Comparison of ENCODE assay signal across 11 mouse cellular contexts in genomic region chr7:30525954-30526353, GRCm38 (mm10). TPM values are rescaled to one million over a fixed set of nuclear protein-coding genes. Genes with fewer than 3 reads are reported as not detected.
DNase-seq lines count a peak whose midpoint lies in the region; ATAC-seq and TF ChIP-seq lines count a peak whose summit lies in the region.
"Had no signal": no experiment of that assay in that cellular context is flagged by ENCODE, and none has a peak within 500 bp of the region (broad histone marks: within the 10 kb centered on the region; RNA-seq: fewer than 3 reads in every experiment).

No protein-coding gene starts in this region.

- H3K36me3 ChIP-seq in forebrain, embryonic 14.5 days (ENCODE audit: control insufficient read depth, insufficient read depth, low read length) = peaks cover 90% of the 10 kb centered on the region
- peaks cover 81% of the 10 kb centered on the region for H3K36me3 ChIP-seq in forebrain, postnatal 0 days (ENCODE audit: insufficient read depth)
- peaks cover 82% of the 10 kb centered on the region for H3K36me3 ChIP-seq in neural tube, embryonic 15.5 days
- peaks cover 68% of the 10 kb centered on the region for H3K36me3 ChIP-seq in limb, embryonic 15.5 days
- H3K36me3 ChIP-seq in stomach, embryonic 16.5 days (ENCODE audit: control insufficient read depth, insufficient read depth, low read length) = peaks cover 11% of the 10 kb centered on the region; the same call in 1 of the 2 replicates

- TF ChIP-seq CTCF in forebrain, postnatal 0 days (IDR thresholded peaks at IDR 0.05; ENCODE audit: low read depth) = no peak

- no peaks in the 10 kb centered on the region for H3K27me3 ChIP-seq in forebrain, embryonic 14.5 days (replicated peaks; ENCODE audit: control insufficient read depth, insufficient read depth, low read length)
- no peaks in the 10 kb centered on the region for H3K27me3 ChIP-seq in forebrain, postnatal 0 days (ENCODE audit: insufficient read depth, low read length)
- no peaks in the 10 kb centered on the region for H3K27me3 ChIP-seq in neural tube, embryonic 15.5 days (replicated peaks)
- no peaks in the 10 kb centered on the region for H3K27me3 ChIP-seq in limb, embryonic 15.5 days
- no peaks in the 10 kb centered on the region for H3K27me3 ChIP-seq in stomach, embryonic 16.5 days (ENCODE audit: control insufficient read depth, insufficient read depth, low read length)

- 34% methylated on average over 10 of the region's 10 CpGs for WGBS in forebrain, embryonic 14.5 days
- 42% methylated on average over 10 of the region's 10 CpGs for WGBS in forebrain, postnatal 0 days
- WGBS in neural tube, embryonic 15.5 days = 37% methylated on average over 10 of the region's 10 CpGs
- 24% methylated on average over 10 of the region's 10 CpGs for WGBS in limb, embryonic 15.5 days
- WGBS in stomach, embryonic 16.5 days = 27% methylated on average over 10 of the region's 10 CpGs

- ATAC-seq in forebrain, embryonic 14.5 days = no peak
- no peak for ATAC-seq in forebrain, postnatal 0 days
- ATAC-seq in neural tube, embryonic 15.5 days (ENCODE audit: low FRiP score) = no peak
- no peak for ATAC-seq in limb, embryonic 15.5 days (ENCODE audit: insufficient number of reproducible peaks, low FRiP score, low TSS enrichment, low read depth)
- peak; percentile 24; the same call in 1 of the 2 replicates for ATAC-seq in stomach, embryonic 16.5 days (ENCODE audit: insufficient read depth, low FRiP score)

- no peaks in the 10 kb centered on the region for H3K9me3 ChIP-seq in forebrain, embryonic 14.5 days (replicated peaks; ENCODE audit: control insufficient read depth, low read length)
- no peaks in the 10 kb centered on the region for H3K9me3 ChIP-seq in forebrain, postnatal 0 days (ENCODE audit: low read length)
- H3K9me3 ChIP-seq in neural tube, embryonic 15.5 days (replicated peaks) = no peaks in the 10 kb centered on the region
- no peaks in the 10 kb centered on the region for H3K9me3 ChIP-seq in limb, embryonic 15.5 days
- no peaks in the 10 kb centered on the region for H3K9me3 ChIP-seq in stomach, embryonic 16.5 days (replicated peaks; ENCODE audit: control insufficient read depth, low read length)

- no peak for DNase-seq in forebrain, embryonic 14.5 days (ENCODE audit: low spot score)
- DNase-seq in forebrain, postnatal 0 days = no peak
- DNase-seq in neural tube, embryonic 10.5 days (ENCODE audit: extremely low spot score, low spot score) = peak; percentile 23
- DNase-seq in cerebellum, adult 11-12 months = no peak
- no peak for DNase-seq in natural killer cell, adult 2 months (ENCODE audit: low spot score in 2 of 2)
- DNase-seq: thymus, adult 2 months had no signal

- H3K27ac ChIP-seq in forebrain, embryonic 14.5 days (ENCODE audit: low read depth, low read length) = 0 out of 2 replicates have a peak overlapping the region, but pooled peaks have one; percentile 0
- no peak overlapping the region for H3K27ac ChIP-seq in forebrain, postnatal 0 days (ENCODE audit: low read depth, low read length)
- no peak overlapping the region for H3K27ac ChIP-seq in neural tube, embryonic 15.5 days (replicated peaks)
- peak overlapping the region; percentile 71 for H3K27ac ChIP-seq in limb, embryonic 15.5 days
- no peak overlapping the region for H3K27ac ChIP-seq in stomach, embryonic 16.5 days (ENCODE audit: low read length)

- H3K4me1 ChIP-seq in forebrain, embryonic 14.5 days (ENCODE audit: control insufficient read depth, insufficient read depth, low read length) = no peaks in the 10 kb centered on the region
- no peaks in the 10 kb centered on the region for H3K4me1 ChIP-seq in forebrain, postnatal 0 days (ENCODE audit: insufficient read depth)
- H3K4me1 ChIP-seq in neural tube, embryonic 15.5 days = peaks cover 8% of the 10 kb centered on the region; the same call in 1 of the 2 replicates
- H3K4me1 ChIP-seq in limb, embryonic 15.5 days = peaks cover 15% of the 10 kb centered on the region
- peaks cover 10% of the 10 kb centered on the region for H3K4me1 ChIP-seq in stomach, embryonic 16.5 days (ENCODE audit: control insufficient read depth, insufficient read depth, low read length)

- H3K4me2 ChIP-seq in forebrain, embryonic 14.5 days (ENCODE audit: low read length) = no peak overlapping the region
- H3K4me2 ChIP-seq in forebrain, postnatal 0 days (ENCODE audit: low read depth) = no peak overlapping the region
- H3K4me2 ChIP-seq in neural tube, embryonic 15.5 days = no peak overlapping the region
- peak overlapping the region; percentile 32 for H3K4me2 ChIP-seq in limb, embryonic 15.5 days
- peak overlapping the region; percentile 35 for H3K4me2 ChIP-seq in stomach, embryonic 16.5 days (ENCODE audit: low read depth, low read length)
- H3K4me2 ChIP-seq: midbrain, embryonic 11.5 days had no signal

- H3K9ac ChIP-seq in forebrain, embryonic 14.5 days (ENCODE audit: low read length) = no peak overlapping the region
- H3K9ac ChIP-seq in forebrain, postnatal 0 days = no peak overlapping the region
- no peak overlapping the region for H3K9ac ChIP-seq in neural tube, embryonic 15.5 days (replicated peaks)
- no peak overlapping the region for H3K9ac ChIP-seq in limb, embryonic 15.5 days
- H3K9ac ChIP-seq in stomach, embryonic 16.5 days (ENCODE audit: low read length) = peak overlapping the region; percentile 63

- no peak overlapping the region for H3K4me3 ChIP-seq in forebrain, embryonic 14.5 days (ENCODE audit: low read depth, low read length)
- no peak overlapping the region for H3K4me3 ChIP-seq in forebrain, postnatal 0 days (ENCODE audit: low read depth, low read length)
- no peak overlapping the region for H3K4me3 ChIP-seq in neural tube, embryonic 15.5 days (replicated peaks)
- peak overlapping the region; percentile 20 for H3K4me3 ChIP-seq in limb, embryonic 15.5 days
- no peak overlapping the region for H3K4me3 ChIP-seq in stomach, embryonic 16.5 days (replicated peaks; ENCODE audit: low read length)

RNA-seq across cellular contexts. Expression of gene Arhgap33, which starts 8.9 kb away (rescaled TPM):
- 63.5 and 98.4 TPM in 2 replicates for polyA plus RNA-seq in forebrain, embryonic 14.5 days (2014; fragmentation: Nextera tagmentation; extraction: Ambion mirVana)
- total RNA-seq in forebrain, postnatal 0 days (2014; rRNA removed) = 52.4 and 58.5 TPM in 2 replicates
- polyA plus RNA-seq in forebrain, postnatal 0 days (2015; fragmentation: Nextera tagmentation; extraction: Ambion mirVana) = 128 and 145 TPM in 2 replicates
- polyA plus RNA-seq in neural tube, embryonic 15.5 days (2015; fragmentation: Nextera tagmentation; extraction: Ambion mirVana) = 78.7 and 91.1 TPM in 2 replicates
- 7.8 and 8.0 TPM in 2 replicates for polyA plus RNA-seq in limb, embryonic 15.5 days (2015; fragmentation: Nextera tagmentation; extraction: Ambion mirVana)
- 5.6 and 5.7 TPM in 2 replicates for polyA plus RNA-seq in stomach, embryonic 16.5 days (2015; fragmentation: Nextera tagmentation; extraction: Ambion mirVana)

RNA-seq across cellular contexts. Expression of gene Hspb6, which starts 26.0 kb away (rescaled TPM):
- polyA plus RNA-seq in forebrain, embryonic 14.5 days (2014; fragmentation: Nextera tagmentation; extraction: Ambion mirVana) = 8.6 and 10.1 TPM in 2 replicates
- total RNA-seq in forebrain, postnatal 0 days (2014; rRNA removed) = 2.9 and 4.1 TPM in 2 replicates
- polyA plus RNA-seq in forebrain, postnatal 0 days (2015; fragmentation: Nextera tagmentation; extraction: Ambion mirVana) = 12.7 and 14.0 TPM in 2 replicates
- 8.6 and 11.7 TPM in 2 replicates for polyA plus RNA-seq in neural tube, embryonic 15.5 days (2015; fragmentation: Nextera tagmentation; extraction: Ambion mirVana)
- 17.6 and 29.4 TPM in 2 replicates for polyA plus RNA-seq in limb, embryonic 15.5 days (2015; fragmentation: Nextera tagmentation; extraction: Ambion mirVana)
- 69.8 and 72.4 TPM in 2 replicates for polyA plus RNA-seq in stomach, embryonic 16.5 days (2015; fragmentation: Nextera tagmentation; extraction: Ambion mirVana)

RNA-seq across cellular contexts. Expression of gene Proser3, which starts 26.1 kb away (rescaled TPM):
- polyA plus RNA-seq in forebrain, embryonic 14.5 days (2014; fragmentation: Nextera tagmentation; extraction: Ambion mirVana) = 6.2 and 7.1 TPM in 2 replicates
- 9.0 and 14.8 TPM in 2 replicates for total RNA-seq in forebrain, postnatal 0 days (2014; rRNA removed)
- polyA plus RNA-seq in forebrain, postnatal 0 days (2015; fragmentation: Nextera tagmentation; extraction: Ambion mirVana) = 2.2 and 3.8 TPM in 2 replicates
- polyA plus RNA-seq in neural tube, embryonic 15.5 days (2015; fragmentation: Nextera tagmentation; extraction: Ambion mirVana) = 7.9 and 8.6 TPM in 2 replicates
- 11.3 and 12.1 TPM in 2 replicates for polyA plus RNA-seq in limb, embryonic 15.5 days (2015; fragmentation: Nextera tagmentation; extraction: Ambion mirVana)
- polyA plus RNA-seq in stomach, embryonic 16.5 days (2015; fragmentation: Nextera tagmentation; extraction: Ambion mirVana) = 10.3 and 12.6 TPM in 2 replicates

RNA-seq across cellular contexts. Expression of gene Prodh2, which starts 32.5 kb away (rescaled TPM):
- not detected in 2 replicates for polyA plus RNA-seq in forebrain, embryonic 14.5 days (2014; fragmentation: Nextera tagmentation; extraction: Ambion mirVana)
- not detected in 2 replicates for total RNA-seq in forebrain, postnatal 0 days (2014; rRNA removed)
- polyA plus RNA-seq in forebrain, postnatal 0 days (2015; fragmentation: Nextera tagmentation; extraction: Ambion mirVana) = not detected in 2 replicates
- polyA plus RNA-seq in neural tube, embryonic 15.5 days (2015; fragmentation: Nextera tagmentation; extraction: Ambion mirVana) = 0.42 TPM in 1 of 2 replicates, not detected in the other
- polyA plus RNA-seq in limb, embryonic 15.5 days (2015; fragmentation: Nextera tagmentation; extraction: Ambion mirVana) = 0.18 TPM in 1 of 2 replicates, not detected in the other
- 3.6 and 4.0 TPM in 2 replicates for polyA plus RNA-seq in stomach, embryonic 16.5 days (2015; fragmentation: Nextera tagmentation; extraction: Ambion mirVana)
- polyA plus RNA-seq: heart, postnatal 0 days; midbrain, embryonic 11.5 days had no signal

RNA-seq across cellular contexts. Expression of gene Lin37, which starts 33.7 kb away (rescaled TPM):
- polyA plus RNA-seq in forebrain, embryonic 14.5 days (2014; fragmentation: Nextera tagmentation; extraction: Ambion mirVana) = 47.6 and 59.0 TPM in 2 replicates
- 16.0 and 19.2 TPM in 2 replicates for total RNA-seq in forebrain, postnatal 0 days (2014; rRNA removed)
- polyA plus RNA-seq in forebrain, postnatal 0 days (2015; fragmentation: Nextera tagmentation; extraction: Ambion mirVana) = 49.5 and 53.0 TPM in 2 replicates
- polyA plus RNA-seq in neural tube, embryonic 15.5 days (2015; fragmentation: Nextera tagmentation; extraction: Ambion mirVana) = 55.6 and 61.8 TPM in 2 replicates
- 37.9 and 49.4 TPM in 2 replicates for polyA plus RNA-seq in limb, embryonic 15.5 days (2015; fragmentation: Nextera tagmentation; extraction: Ambion mirVana)
- polyA plus RNA-seq in stomach, embryonic 16.5 days (2015; fragmentation: Nextera tagmentation; extraction: Ambion mirVana) = 53.8 and 58.5 TPM in 2 replicates

Comparison
In these comparisons a context has a peak if more than half of its experiments do, and no peak if none do; other contexts are left out.
1. H3K27ac ChIP-seq: peak in forebrain, embryonic 14.5 days (single experiment) and limb, embryonic 15.5 days (single experiment); none in forebrain, postnatal 0 days (single experiment), neural tube, embryonic 15.5 days (single experiment) and stomach, embryonic 16.5 days (single experiment).
2. H3K4me2 ChIP-seq: peak in limb, embryonic 15.5 days (single experiment) and stomach, embryonic 16.5 days (single experiment); none in forebrain, embryonic 14.5 days (single experiment), forebrain, postnatal 0 days (single experiment) and neural tube, embryonic 15.5 days (single experiment).